Mouse (Mus musculus): ENCODE data around the gene Pip4k2a. TPM values are rescaled to one million over a fixed set of nuclear protein-coding genes. Genes with fewer than 3 reads are reported as not detected.
A peak's percentile ranks its signal among the peaks of the same experiment; 100 is the strongest.

Pip4k2a gene
- polyA plus RNA-seq, 1 experiment, result 9.5 TPM

DNA sequence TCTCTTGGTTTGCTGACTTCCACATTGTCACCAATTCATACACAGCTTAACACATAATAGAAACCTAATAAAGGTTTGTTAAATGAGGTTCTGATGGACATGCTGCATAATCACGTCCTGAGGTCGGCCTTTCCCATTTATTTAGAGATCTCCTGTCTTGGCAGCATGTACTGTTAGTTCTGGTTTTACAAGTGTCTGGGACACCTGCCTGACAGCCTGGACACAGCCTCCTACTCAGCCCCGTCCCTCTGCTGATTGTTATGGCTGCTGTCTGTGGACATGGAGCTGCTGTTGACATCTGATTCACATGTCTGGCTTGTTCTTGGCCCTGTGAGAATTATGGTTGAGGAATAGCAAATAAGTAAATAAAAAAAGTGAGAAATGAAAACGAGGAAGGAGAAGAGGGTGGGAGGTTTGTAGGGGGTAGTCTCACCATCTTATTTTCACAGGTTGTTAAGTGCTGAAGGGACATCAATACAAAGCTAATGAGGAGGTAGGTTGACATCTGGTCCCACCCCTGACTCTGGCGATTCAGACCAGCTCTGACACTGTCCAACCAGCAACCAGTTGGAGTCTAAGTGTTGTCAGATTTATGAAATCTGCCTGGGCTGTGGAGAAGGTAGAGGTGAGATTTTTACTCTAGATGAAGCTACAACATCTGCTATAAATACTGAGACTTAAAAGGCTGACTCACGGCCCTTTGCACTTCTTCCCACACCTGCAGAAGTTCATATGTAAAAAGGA, 166.7 kb downstream of the Pip4k2a start:
- DNase-seq, result no peak
- WGBS, result 41% methylated on average over 6 of the region's 6 CpGs
- no peak for TF ChIP-seq POLR2A (IDR thresholded peaks at IDR 0.05; ENCODE audit: borderline replicate concordance, extremely low read depth, low read depth, low read length)
- Histone ChIP-seq H3K4me1 (ENCODE audit: control insufficient read depth, insufficient read depth, low read length) (no peaks in the 10 kb centered on the region), H3K4me3 (replicated peaks; ENCODE audit: extremely low read depth, low read depth, low read length) (no peak overlapping the region)

DNA sequence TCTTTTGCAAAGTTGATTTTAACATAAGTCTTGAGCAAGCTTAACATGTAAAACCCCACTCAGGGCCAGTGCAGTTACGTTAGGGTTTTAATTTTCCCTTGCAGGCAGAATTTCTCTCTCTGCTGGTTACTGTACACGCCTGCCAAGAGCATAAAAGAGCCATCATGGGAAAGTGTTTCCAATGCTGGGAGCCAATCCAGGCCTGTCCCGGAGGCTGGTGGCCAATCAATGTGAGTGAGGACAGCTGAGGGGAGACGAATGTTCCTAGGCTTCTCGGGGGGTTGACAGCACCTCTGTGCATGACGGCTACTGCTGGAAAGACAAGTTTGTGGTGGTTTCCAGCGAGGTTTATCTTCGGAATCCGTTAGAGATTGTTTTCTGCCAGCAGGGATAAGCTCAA, 175.2 kb downstream of the Pip4k2a start:
- Histone ChIP-seq H3K4me3 (replicated peaks; ENCODE audit: extremely low read depth, low read depth, low read length) (no peak overlapping the region), H3K4me1 (ENCODE audit: control insufficient read depth, insufficient read depth, low read length) (peaks cover 2% of the 10 kb centered on the region; the same call in 1 of the 2 replicates)
- 52% methylated on average over 9 of the region's 9 CpGs for WGBS
- no peak for TF ChIP-seq CTCF (IDR thresholded peaks at IDR 0.05; ENCODE audit: insufficient read depth, low read length)
- no peak for TF ChIP-seq POLR2A (IDR thresholded peaks at IDR 0.05; ENCODE audit: borderline replicate concordance, extremely low read depth, low read depth, low read length)
- DNase-seq, result no peak

DNA sequence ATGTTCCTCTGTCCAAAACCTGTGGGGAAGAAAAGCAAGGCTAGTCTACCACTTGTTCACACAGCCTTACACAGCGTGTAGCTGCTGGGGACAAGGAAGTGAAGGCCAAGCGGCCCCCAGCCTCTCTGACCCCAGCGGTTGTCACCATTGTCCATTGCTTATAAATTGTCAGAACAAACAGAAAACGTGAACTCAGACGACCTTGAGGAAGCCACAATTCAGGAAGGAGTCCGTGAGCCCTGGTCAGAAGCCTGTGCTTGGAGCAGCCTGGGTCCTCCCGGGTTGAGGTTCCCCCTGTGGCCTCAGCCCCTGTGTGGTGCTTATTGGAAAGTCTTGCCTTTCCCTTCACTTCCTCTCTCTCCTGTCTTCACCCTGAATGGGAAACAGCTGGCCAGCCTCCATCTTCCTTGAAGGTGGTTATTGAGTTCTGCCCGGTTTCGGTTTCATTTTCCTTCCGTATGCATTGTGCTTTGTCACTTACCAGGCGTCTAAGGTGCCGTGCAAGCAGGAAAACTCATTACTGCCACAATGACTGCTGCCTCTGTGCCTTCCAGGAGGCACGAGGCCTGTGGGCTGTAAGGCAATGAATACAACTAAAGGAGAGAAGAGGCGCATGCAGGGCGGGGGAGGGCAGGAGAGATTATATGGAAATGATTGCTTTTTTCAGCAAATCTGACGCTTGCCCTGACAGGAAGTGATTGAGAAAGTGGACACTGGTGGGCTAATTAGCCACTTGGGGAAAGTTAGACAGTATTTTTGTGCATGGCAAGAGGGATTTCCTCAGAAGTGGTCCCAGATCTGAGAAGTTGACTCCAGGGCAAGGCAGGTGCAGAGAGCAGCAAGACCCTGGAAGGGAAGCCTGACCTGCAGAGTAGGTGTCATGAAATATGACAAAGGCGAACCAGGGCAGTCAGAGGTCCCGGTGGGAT, 176.2 kb downstream of the Pip4k2a start:
- TF ChIP-seq CTCF (IDR thresholded peaks at IDR 0.05; ENCODE audit: insufficient read depth, low read length) (no peak), POLR2A (IDR thresholded peaks at IDR 0.05; ENCODE audit: borderline replicate concordance, extremely low read depth, low read depth, low read length) (no peak)
- WGBS, result 23% methylated on average over 18 of the region's 18 CpGs
- H3K4me1 ChIP-seq (ENCODE audit: control insufficient read depth, insufficient read depth, low read length), result peaks cover 2% of the 10 kb centered on the region; the same call in 1 of the 2 replicates
- peak; percentile 64 for DNase-seq
- peak overlapping the region; percentile 76 for H3K4me3 ChIP-seq (replicated peaks; ENCODE audit: extremely low read depth, low read depth, low read length)

DNA sequence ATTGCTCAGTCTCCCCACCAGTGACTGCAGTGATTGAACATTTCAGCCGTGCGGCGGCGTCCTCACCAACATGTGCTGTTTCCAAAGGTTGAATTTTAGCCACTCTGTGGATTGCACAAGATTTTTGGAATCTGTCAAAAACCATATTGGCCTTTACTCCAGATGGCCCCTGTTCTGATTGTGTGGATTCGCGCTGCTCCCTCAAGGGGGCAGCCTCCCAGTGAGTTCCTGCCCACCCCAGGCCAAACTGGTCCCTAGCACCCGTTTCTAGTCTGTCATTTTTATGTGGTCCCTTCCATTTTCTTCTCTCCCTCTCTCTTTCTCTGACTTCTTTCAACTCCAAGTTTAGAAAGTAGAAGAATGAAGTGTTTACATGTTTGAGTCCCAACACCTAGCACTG, 178.4 kb downstream of the Pip4k2a start:
- H3K4me3 ChIP-seq (replicated peaks; ENCODE audit: extremely low read depth, low read depth, low read length), result no peak overlapping the region
- no peak for DNase-seq
- H3K4me1 ChIP-seq (ENCODE audit: control insufficient read depth, insufficient read depth, low read length), result peaks cover 2% of the 10 kb centered on the region; the same call in 1 of the 2 replicates
- TF ChIP-seq POLR2A (IDR thresholded peaks at IDR 0.05; ENCODE audit: borderline replicate concordance, extremely low read depth, low read depth, low read length) (no peak), CTCF (IDR thresholded peaks at IDR 0.05; ENCODE audit: insufficient read depth, low read length) (0 out of 2 replicates have a peak, but pooled peaks have one; percentile 13)
- WGBS, result 76% methylated on average over 7 of the region's 7 CpGs

DNA sequence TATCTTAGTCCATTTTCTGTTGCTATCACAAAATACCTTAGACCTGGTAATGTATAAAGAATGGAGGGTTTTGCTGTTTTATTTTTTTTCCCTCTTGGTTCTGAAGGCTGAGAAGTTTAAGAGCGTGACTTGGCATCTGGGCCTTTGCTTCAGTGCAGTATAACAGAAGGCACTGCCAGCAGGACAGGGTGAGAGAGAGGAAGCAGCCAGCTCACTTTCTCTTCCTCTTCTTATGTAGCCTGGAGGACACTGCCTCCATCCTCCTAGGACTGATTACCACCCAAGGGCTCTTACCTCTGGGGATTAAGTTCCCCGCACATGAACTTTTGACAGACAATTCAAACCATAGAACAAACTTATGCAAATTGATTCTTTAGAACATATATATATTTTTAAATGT, 181.9 kb downstream of the Pip4k2a start:
- no peaks in the 10 kb centered on the region for H3K4me1 ChIP-seq (ENCODE audit: control insufficient read depth, insufficient read depth, low read length)
- no peak overlapping the region for H3K4me3 ChIP-seq (replicated peaks; ENCODE audit: extremely low read depth, low read depth, low read length)
- WGBS, result 86% methylated on average over 2 of the region's 2 CpGs
- TF ChIP-seq POLR2A (IDR thresholded peaks at IDR 0.05; ENCODE audit: borderline replicate concordance, extremely low read depth, low read depth, low read length), result no peak
- TF ChIP-seq CTCF (IDR thresholded peaks at IDR 0.05; ENCODE audit: insufficient read depth, low read length), result no peak
- DNase-seq, result no peak

DNA sequence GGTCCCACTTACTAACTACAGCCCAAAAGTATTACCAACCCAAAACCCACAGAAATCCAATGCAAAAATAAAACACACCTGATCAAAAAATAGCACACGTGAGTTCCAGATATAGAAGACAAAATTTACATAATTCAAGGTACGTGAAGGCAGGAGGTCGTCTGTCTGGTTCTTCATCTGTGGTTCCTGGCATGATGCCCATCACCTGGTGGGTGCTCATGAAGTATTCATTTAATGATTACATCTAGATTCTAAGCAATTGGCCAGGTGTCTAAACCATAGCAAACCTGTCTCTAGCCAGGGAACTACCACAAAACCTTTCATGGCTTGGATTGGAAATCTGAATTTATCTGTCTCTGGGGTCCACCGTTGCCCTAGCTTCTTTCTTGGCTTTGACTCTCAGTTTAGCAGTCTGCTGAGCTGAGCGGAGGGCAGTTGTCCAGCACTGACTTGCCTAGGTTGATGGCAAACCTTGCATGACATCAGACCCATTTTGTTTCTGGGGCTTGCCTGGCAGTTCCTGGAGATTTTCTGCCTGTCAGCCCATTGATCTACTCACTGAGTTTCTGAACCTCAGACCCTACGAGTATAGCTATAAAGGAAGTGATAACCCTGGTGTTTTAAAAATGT, 182.5 kb downstream of the Pip4k2a start:
- TF ChIP-seq CTCF (IDR thresholded peaks at IDR 0.05; ENCODE audit: insufficient read depth, low read length) (no peak), POLR2A (IDR thresholded peaks at IDR 0.05; ENCODE audit: borderline replicate concordance, extremely low read depth, low read depth, low read length) (no peak)
- no peaks in the 10 kb centered on the region for H3K4me1 ChIP-seq (ENCODE audit: control insufficient read depth, insufficient read depth, low read length)
- 72% methylated on average over 6 of the region's 6 CpGs for WGBS
- DNase-seq, result no peak
- H3K4me3 ChIP-seq (replicated peaks; ENCODE audit: extremely low read depth, low read depth, low read length), result no peak overlapping the region

DNA sequence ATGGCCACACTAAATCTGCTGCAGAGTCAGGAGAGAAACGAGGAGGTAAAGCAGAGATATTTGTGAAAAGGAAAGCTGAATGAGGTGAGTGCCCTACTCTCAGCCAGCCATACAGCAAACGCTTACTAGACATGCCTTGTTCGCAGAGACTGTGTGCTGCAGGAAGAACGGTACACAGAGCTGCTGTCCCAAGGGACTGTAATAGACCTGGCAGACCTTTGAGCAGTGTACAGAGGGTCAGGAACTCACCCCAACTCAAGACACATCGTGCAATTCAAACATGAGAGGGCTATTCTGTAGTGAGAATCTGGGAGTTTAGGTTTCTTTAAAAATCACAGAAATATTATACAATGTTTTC, 183.5 kb downstream of the Pip4k2a start:
- Histone ChIP-seq H3K4me1 (ENCODE audit: control insufficient read depth, insufficient read depth, low read length) (no peaks in the 10 kb centered on the region), H3K4me3 (replicated peaks; ENCODE audit: extremely low read depth, low read depth, low read length) (no peak overlapping the region)
- TF ChIP-seq CTCF (IDR thresholded peaks at IDR 0.05; ENCODE audit: insufficient read depth, low read length), result no peak
- TF ChIP-seq POLR2A (IDR thresholded peaks at IDR 0.05; ENCODE audit: borderline replicate concordance, extremely low read depth, low read depth, low read length), result no peak
- 58% methylated on average over 5 of the region's 5 CpGs for WGBS
- no peak for DNase-seq

DNA sequence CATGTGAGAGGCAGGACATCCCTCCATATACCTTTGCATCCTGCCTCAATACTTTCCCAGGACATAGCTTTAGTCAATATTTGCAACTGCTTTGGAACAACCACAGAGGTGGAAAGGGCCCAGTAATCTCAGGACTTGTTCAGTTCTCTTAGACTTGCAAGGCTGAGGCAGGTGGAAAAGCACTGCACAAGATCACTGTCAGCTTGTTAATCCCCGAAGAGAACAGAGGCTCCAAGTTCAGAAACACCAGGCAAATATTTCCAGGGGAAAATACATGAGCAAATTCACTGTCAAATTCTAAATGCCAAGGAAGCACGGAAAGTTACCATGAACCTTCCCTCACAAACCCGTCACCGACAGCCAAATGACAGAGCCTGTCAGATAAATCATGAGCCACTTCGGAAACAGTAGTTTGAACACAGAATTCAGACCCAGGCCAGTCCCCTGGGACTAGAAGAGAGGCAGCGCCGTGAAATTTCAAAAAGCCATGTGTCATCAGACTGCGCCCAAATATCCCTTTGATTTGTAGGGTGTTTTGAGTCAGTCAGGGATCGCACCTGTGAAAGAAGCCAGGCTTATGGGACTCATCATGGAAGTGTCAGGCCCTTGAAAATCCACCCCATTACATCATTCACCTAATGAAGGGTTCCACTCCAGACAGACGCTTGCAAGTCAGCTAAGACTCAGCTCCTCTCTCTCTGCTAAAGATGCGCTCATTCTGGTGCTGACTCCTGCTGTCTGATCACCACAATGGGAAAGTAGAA, 184.1 kb downstream of the Pip4k2a start:
- no peak for TF ChIP-seq POLR2A (IDR thresholded peaks at IDR 0.05; ENCODE audit: borderline replicate concordance, extremely low read depth, low read depth, low read length)
- TF ChIP-seq CTCF (IDR thresholded peaks at IDR 0.05; ENCODE audit: insufficient read depth, low read length), result no peak
- DNase-seq, result no peak
- no peaks in the 10 kb centered on the region for H3K4me1 ChIP-seq (ENCODE audit: control insufficient read depth, insufficient read depth, low read length)
- 72% methylated on average over 11 of the region's 11 CpGs for WGBS
- H3K4me3 ChIP-seq (replicated peaks; ENCODE audit: extremely low read depth, low read depth, low read length), result no peak overlapping the region

DNA sequence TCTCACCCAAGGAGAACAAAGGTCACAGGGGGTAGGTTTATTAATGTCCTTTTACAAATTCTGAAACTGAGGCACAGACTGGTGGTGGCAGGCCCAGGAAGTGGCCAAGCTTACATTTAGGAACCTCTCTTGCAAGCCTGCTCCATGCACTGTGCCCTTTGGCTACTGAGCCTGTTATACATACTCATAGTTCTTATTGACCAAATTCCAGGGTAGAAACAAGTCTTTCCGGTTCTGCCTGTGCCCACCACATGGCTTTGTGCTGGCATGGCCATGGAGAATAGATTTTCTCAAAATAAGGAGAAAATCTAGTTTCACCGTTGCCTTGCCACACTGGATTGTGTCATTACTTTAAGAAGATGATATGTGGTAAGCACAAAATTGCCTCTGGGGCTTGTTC, 190.0 kb downstream of the Pip4k2a start:
- no peak for TF ChIP-seq POLR2A (IDR thresholded peaks at IDR 0.05; ENCODE audit: borderline replicate concordance, extremely low read depth, low read depth, low read length)
- no peak for TF ChIP-seq CTCF (IDR thresholded peaks at IDR 0.05; ENCODE audit: insufficient read depth, low read length)
- Histone ChIP-seq H3K4me3 (replicated peaks; ENCODE audit: extremely low read depth, low read depth, low read length) (no peak overlapping the region), H3K4me1 (ENCODE audit: control insufficient read depth, insufficient read depth, low read length) (no peaks in the 10 kb centered on the region)
- no peak for DNase-seq
- WGBS, result 71% methylated on average over 2 of the region's 2 CpGs

All from lung, adult 2 months (tissue).